Mouse (Mus musculus): ENCODE results near the gene Esyt2.
A peak's percentile ranks its signal among the peaks of the same experiment; 100 is the strongest.
"Not testable (repeated sequence)": the region's sequence is repeated elsewhere in the genome, so short reads cannot be mapped to it uniquely, and the experiment has no call there.

Gene Esyt2

DNA sequence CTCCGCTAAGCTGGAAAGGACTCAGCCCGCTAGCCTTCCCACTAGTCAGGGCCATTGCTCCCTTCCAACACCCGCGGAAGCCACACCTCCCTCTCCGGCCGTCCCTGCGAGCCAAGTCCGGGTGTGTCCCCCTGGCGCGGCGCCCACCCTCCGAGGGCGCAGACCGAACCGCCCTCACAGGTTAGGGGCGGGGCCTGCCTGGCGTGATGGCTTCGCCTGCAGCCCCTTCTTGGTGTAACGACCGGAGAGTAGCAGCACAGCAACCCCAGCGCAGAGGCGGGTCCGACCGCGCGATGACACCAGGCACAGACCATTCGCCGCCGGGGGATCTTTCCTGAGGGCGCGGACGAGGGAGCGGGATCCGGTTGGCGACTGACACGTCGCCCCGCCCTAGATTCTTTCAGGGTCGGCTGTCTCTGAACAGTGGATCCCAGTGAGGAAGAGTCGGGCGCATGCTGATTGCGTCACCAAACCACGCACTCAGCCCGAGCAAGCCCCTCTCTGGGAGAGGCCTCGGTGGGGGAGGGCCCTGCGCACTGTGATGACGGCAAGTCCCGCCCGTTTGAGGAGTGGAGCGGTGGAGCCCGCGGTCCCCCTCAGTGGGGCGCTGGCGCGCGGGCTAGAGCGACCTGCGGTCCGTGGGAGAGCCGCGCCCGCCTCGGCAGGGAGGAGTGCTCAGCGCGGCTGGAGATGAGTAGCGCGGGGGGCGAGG lies at the start of gene Esyt2:
Esyt2 (plus strand) TSS at position 544 of the 712 bp plus-strand sequence.
- peak; percentile 100 for DNase-seq

DNA sequence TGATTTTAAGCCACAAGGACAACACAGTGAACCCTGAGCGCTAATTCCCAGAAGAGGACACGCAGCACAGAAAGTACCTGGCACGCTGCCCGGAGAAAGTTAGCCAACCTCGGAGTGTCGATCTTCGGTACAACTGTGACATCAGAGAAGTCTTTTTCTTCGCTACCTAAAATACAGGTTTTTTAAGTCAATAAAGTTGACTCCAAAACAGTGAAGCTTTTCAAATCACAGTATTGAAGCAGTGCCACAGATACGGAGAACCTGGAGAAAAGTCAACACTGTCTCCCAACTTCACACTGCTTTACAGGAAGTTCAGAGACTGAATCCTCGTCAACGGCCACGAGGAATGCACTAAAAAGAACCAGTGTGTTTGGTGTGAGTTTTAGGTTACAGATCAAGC lies 49.4 kb upstream of the Esyt2 start:
- DNase-seq: no peak

DNA sequence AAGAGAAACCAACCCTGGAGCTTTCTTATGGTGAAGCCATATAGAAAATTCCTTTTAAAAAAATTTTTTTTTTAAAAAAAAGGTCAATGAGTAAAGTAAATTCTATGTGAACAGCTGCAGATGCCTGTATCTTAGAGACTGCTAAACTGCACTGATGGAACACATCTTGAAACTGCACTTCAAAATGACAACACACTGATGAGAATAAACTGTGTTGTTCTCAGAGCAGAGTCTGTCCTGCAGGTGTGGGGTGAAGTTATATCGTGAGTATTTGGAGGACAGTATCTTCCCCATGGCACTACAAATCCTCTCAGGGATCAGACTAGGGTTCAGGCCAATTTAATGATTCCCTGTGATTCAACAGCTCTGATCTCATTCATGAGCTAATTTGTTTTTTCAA lies 48.9 kb upstream of the Esyt2 start:
- no peak for DNase-seq

DNA sequence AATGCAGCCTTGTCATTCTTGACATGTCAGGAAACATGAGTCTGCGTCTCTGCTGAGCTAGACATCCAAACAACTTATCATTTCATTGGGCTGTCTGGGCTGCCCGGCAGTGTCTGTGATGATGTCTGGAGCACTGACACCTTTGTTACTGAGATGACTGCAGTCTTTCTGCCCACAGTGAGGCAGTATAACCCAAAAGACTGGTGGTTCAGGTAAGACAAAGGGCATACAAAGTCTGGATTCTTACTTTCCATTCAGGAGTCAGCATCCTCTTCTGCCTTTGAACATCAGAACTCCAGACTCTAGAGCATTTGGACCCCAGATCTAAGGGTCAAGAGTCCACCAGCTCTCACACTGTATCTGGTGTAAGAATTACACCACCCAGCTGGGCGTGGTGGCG lies 45.6 kb upstream of the Esyt2 start:
- peak; percentile 18 for DNase-seq

DNA sequence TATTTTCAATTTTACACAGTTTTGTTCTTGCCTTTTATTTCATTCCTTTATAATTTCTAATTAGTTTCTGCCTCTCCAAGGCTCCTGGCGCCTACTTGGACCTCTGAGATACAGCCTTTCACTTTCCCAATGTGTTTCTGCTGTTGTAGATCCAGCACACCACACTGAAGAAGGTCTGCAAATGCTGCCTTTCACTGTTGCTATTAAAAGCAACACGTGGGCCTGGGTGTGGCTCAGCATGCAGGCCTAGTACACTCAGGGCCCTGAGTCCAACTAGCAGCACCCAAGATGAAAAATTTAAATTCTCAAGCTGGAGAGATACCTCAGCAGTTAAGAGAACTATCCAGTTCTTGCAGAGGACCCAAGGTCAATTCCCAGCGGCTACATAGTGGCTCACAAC lies 44.3 kb upstream of the Esyt2 start:
- DNase-seq: no peak

DNA sequence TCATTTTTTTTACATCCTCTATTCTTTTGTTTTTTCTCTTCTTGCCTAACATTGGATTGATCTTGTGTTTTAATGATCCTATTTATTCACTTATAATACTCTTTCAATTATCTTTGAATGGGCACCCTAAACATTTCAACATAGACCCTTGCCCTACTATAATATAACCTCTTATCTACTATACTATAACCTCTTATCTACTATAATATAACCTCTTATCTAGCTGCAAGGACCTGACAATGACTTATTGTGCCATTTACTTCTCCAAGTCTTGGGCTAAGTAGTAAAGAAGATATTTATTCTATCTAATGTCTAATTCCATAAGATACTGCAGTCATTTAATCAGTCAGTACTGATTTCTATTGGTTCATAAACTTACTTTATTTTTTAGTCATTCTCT lies 42.6 kb upstream of the Esyt2 start:
- DNase-seq: no peak

DNA sequence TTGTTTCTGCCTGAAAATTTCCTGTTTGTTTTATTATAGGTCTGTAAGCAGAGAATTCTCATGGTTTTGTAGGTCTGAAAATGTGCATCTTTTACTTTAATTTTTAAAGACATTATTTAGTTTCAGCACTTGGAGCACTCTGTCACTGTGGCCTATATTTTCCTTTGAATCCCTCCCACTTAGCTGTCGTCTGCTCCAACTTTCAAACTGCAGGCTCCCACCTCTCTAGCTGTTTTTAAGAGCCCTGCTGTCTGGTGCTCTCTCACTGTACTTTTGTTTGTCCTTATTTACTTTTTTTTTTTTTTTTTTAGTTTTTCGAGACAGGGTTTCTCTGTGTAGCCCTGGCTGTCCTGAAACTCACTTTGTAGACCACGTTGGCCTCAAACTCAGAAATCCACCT lies 42.2 kb upstream of the Esyt2 start:
- no peak for DNase-seq

DNA sequence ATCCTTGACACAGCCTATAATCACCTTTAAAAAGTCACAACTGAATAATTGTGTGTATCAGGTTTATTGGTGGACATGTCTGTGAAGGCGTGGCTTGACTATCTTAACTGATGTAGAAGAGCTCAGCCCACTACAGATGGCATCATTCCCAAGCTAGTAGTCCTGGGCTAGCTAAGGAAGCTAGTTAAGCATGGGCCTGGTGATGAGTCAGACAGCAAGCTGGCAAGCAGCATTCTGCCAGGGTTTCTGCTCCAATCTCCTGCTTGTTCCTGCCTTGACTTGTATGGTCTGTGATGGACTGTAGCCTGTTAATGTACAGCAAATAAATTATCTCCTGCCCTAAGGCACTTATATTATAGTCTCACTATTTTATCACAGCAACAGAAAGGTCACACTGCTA lies 36.4 kb upstream of the Esyt2 start:
- no peak for DNase-seq

DNA sequence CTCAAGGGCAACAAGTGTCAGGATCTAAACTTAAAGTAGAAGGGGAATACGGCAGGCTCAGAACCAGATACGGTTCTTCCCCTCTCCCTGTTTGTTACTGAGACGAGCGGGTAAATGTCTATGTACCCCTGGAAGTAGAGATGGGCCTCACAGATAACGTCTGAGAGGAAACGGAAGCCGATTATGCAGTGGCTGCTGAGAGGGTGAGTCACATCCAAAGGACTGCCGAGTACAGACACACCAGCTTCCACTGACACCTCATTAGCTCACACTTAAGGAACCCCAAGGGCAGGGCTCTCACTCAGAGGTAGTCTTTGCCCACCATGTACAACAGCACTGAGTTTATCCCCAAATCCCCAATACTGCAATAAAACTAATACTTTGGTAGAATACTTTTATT lies 26.3 kb upstream of the Esyt2 start:
- DNase-seq: peak; percentile 48

DNA sequence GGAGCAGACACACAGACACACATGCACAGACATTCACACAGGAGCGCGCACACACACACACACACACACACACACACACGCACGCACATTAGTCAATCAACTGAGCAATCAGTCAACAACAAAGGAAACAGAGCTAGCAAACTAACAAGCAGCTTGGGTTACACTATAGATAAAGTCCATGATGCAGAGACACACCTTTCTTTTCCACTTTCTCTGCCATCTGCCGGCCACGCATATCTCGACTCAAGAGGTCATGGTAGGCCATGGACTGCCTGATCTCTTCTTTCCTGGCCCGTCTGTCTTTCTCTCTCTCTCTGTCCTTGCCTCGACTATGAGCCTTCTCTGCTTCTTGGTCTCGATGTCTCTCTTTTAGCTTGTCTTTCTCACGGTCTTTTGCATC lies 25.4 kb upstream of the Esyt2 start:
- DNase-seq: no peak

DNA sequence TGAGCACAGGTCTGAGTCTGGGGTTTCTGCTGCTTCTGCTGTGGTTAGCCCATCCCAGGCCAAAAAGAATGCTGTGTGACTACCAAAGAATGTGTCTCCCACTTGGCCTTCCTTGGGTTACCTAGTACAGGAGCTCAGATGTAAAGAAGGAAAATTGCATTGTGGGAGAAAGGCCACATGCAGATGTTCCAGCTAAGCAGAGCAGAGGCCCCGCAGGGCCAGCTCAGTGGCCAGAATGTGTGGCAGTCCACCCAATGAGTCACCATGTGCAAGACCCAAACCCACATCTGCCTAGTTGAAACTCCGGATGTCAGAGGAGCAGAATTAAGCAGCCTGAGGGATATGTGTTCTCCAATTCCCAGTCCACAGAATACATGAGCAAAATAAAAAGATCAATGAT lies 22.7 kb upstream of the Esyt2 start:
- no peak for DNase-seq

DNA sequence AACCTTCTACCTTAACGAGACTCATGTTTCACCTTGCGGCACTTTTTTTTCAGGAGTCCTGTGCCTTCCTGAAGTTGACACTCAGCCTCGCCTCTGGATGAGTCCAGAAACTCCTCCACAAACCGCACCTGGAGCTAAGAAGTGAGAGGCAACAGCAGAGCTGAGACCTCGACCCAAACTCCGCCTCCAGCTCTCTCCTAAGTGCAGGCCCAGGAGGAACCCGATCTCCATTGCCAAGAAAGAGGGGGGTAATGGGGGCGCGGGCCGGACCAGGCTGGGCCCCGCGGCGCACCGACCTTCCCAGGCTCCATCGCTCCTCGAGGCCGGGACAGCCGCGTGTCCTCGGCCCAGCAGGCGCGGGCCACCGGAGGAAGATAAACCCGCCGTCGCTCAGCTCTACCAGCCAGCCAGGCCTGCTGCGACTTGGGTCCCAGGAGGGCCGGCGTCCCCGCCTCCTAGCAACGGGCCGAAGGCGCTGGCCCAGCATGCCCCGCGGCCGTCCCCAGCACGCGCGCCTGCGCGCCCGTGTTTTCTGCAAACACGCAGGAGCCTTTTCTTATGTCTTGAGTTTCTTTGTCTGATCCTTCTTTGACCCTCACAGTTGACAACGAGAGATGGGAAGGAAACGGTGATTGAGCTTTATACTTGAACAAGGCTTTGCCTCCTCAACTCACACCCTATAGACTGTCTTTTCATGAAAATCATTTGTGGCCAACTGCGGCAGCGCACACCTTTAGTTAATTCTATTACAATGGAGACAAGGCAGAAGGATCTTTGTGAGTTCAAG lies 18.2 kb upstream of the Esyt2 start, which contains the start of gene Wdr60:
Wdr60 (minus strand) TSS at position 468 of the 787 bp plus-strand sequence.
- DNase-seq: peak; percentile 90

DNA sequence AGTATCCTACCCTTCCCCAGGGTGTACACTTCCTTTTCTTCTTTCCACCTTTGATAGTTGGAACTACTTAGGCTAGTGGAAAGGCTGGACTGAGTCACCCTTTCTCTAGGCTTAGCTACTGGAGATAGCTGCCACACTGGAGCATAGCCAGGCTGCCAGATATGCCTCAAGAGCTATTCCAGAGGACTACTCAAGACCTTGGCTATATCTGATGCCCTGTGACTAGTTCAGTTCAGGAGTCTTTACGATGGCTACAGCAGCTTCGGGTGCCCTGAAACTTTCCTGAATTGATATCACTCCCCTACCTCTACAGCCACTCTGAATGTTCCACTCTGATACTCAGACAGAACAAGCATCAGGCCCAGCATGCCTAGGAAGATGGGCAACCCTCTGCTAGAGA lies 16.2 kb upstream of the Esyt2 start:
- DNase-seq: no peak

DNA sequence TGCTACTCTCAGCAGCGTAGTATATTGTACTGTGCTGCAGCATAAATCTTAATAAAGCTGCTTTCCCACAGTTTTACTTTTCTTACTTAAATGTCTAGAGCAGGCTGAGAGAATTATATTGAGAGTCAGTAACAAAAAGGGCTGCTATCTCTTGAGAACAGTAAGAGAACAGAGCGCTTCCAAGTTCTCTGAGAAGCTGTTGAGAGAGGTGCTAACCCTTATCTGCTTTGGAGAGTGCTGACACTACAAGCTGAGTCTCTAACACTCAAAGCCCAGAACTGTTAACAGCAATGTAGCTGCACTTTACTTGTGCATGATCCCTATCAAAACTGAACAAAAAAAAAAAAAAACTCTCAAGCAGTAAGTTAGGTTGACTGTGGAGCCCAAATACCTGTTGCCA lies 15.7 kb upstream of the Esyt2 start:
- DNase-seq: no peak

DNA sequence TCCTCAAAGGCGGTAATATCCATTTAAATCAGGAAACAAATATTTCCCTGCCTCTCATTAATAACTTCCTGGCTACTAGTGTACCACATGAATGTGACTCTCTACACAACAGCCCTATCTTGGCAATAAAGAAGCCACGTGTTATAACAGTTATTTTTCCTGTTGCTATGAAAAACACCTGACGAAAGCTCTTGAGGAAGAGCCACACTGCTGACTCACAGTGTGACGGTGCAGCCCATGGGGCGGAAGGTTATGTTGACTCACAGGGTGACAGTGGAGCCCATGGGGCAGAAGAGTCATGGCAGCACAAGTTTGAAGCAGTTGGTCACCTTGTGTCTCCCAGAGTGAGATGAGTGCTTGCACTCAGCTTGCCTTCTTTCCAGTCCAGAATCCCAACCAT lies 11.5 kb upstream of the Esyt2 start:
- no peak for DNase-seq

DNA sequence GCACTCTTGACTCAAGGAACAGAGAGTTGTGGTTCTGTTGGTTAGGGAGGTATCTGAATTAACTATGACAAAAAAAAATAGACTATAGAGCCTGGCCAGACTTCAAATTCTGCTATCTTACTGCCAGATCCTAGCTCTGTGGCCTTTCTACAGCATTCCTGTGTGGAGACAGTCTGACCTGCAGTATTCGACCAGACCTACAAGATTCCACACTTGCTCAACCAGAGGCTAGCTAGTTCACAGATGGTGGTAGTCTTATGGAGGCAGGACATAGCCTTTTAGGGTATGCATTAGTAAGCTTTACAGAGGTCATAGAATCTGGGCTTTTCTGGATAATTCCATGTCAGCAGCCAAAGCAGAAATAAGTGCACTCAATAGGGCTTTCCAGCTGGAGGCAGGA lies 10.5 kb upstream of the Esyt2 start:
- no peak for DNase-seq

DNA sequence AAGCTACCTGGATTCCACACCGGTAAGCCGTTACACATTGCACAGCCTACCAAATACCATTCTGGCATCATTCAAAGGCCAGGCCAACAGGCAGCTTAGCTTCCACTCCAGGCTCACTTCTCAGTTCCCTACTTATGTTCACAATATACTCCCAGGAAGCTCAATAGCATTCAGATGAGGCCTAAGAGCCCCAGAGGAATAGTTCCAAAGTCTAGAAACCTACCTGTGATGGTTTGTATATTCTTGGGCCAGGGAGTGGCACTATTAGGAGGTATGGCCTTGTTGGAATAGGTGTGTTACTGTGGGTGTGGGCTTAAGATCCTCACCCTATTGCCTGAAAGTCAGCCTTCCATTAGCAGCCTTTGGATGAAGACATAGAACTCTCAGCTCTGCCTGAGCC lies 9.9 kb upstream of the Esyt2 start:
- no peak for DNase-seq

DNA sequence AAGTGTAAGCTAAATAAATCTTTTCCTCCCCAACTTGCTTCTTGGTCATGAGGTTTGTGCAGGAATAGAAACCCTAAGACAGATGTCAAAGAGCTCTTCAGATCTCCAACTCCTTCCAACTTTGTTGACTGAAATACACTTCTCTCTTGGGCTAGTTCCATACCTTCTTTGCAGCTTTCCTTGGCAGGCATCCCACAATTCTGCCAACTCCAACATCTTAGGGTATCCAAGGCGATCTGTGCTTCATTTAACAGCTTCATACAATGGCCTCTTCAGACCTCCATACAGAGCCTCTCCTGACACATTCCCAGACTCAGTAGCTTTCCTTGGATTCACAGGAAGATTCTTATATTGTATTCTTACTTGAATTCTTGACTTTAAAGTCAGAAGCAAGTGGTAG lies 7.3 kb upstream of the Esyt2 start:
- DNase-seq: no peak

DNA sequence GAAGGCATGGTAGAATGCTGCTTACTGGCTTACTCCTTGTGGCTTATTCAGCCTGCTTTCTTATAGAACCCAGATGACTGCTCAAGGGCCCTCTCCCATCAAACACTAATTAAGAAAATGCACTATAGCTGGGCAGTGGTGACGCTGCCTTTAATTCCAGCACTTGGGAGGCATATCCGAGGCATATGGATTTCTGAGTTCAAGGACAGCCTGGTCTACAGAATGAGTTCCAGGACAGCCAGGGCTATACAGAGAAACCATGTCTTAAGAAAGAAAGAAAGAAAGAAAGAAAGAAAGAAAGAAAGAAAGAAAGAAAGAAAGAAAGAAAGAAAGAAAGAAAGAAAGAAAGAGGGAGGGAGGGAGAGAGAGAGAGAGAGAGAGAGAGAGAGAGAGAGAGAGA lies 5.9 kb upstream of the Esyt2 start, which contains the start of gene Gm11027:
Gm11027 (plus strand) TSS at position 301 of the 400 bp plus-strand sequence.
- DNase-seq: not testable (repeated sequence)

DNA sequence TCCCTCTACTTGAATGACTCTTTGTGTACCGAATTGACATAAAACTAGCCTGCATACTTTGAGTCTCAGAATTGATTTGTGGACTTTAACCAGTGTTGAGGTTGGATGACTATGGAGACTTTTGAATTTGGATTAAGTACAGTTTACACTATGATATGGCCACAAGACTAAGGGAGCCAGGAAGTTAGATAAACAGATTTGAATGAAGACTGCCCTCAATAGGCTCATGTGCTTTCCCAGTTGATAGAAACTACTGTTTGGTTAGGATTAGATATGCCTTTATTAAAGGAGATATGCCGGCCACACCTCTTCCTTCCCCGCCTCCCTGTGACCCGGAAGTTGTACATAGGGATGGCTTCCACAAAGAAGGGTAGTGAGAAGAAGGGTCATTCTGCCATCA lies 5.4 kb upstream of the Esyt2 start:
- no peak for DNase-seq

DNA sequence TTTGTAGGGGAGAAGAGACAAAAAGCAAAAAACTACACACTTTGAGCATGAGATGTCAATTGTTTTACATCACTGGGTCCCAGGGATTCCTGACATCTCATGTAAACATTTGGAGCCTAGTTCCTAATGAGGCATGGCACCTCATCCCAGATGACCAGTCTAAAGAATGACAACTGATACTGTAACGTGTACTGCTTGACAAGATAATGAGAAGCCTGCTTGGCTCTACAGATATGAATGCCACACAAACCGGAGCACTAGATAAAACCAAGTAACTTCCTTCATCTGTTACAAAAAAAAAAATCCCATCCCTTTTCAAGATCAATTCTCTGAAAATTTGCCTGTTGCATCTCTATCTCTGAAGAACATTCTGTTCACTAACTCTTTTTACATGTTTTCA lies 4.0 kb upstream of the Esyt2 start:
- DNase-seq: no peak

DNA sequence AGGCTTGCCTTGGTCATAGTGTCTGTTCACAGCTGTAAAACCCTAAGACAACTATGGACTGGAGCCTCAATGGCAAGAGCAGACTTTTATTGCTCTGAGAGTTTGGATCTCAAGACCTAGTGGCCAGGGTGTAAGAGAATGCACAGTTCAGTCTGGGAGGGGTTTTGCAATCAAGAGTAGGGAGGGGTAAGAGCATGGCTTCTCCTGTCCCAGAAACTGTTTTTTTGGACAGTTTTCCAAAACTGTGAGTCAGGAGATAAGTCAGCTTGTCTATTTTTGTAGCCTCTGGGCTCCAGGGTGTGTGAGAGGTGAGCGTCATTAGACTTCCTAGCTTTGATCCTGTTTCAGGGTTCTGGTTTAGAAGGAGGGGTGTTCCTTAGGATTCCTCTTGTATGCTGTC lies 2.5 kb upstream of the Esyt2 start:
- no peak for DNase-seq

DNA sequence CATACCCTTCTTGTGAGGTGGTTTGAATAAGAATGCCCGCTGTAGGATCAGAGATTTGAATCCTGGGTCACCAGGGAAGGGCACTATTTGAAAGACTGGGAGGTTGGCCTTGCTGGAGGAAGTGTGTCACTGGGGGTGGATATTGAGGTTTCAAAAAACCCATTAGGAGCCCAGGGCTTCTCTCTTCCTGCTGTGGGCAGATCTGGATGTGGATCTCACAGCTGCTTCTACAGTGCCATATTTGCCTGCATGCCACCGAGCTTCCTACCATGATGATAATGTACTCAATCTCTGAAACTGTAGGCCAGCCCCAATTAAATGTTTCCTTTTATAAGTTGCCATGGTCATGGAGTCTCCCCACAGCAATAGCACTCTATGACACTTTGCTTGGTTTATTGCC lies 1.8 kb upstream of the Esyt2 start:
- no peak for DNase-seq

DNA sequence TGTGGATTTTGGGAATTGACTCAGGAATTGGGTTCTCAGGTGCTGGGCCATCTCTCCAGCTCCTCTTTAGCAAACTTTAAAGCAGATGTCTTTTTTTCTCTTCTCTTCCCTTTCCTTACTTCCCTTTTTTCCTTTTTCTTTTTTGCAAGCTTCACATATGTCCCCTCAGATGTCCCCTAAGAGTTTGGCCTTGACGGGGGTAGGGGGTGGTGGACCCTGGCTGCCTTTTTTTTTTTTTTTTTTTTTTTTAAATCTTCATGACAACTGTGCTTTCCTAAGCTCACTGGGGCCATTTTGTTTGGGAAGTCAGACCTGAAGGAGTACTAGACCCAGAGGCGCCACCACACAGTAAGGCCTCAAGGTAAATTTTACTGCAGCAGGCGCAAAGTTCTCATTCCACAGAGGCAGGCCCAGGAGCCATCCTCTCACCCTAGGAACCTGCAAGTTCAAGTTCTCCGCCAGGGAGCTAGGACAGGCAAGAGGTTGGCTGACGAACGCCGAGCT lies 795 bp upstream of the Esyt2 start:
- DNase-seq: no peak
